Mouse (Mus musculus): ENCODE data around the gene Exoc3l. TPM values are rescaled to one million over a fixed set of nuclear protein-coding genes. Genes with fewer than 3 reads are reported as not detected.

The Exoc3l gene
- polyA plus RNA-seq, 1 experiment: 10.4 TPM

DNA sequence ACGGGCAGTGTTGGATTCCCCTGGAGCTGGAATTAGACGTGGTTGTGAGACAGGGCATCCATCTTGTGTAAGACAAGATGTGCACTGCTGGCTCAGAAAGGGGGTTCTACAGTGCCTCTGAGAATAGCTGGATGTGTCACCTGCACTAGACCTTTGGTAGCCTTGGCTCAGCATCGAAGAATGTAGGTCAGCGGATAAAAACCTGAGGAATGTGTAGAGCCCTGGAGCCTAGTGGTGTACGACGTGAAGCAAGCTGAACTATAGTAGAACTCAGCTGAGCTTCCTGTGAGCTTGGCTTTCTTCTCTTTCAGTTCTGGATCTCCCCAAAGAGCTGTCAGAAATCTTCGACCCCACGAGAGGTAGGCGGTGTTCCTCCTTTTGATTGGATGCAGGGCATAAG lies 8.0 kb upstream of the Exoc3l start:
- TF ChIP-seq CTCF (IDR thresholded peaks at IDR 0.05; ENCODE audit: control insufficient read depth, insufficient read depth, low read length) (no peak), POLR2A (IDR thresholded peaks at IDR 0.05; ENCODE audit: borderline replicate concordance, control insufficient read depth, low read depth, low read length) (no peak)
- Histone ChIP-seq H3K4me3 (replicated peaks; ENCODE audit: control insufficient read depth, low read depth, low read length) (no peak overlapping the region), H3K4me1 (ENCODE audit: control insufficient read depth, insufficient read depth, low read length) (no peaks in the 10 kb centered on the region; the same call in 1 of the 2 replicates), H3K27ac (ENCODE audit: control insufficient read depth, insufficient read depth, low read depth, low read length, poor library complexity) (no peak overlapping the region)
- WGBS: 84% methylated on average over 9 of the region's 9 CpGs

DNA sequence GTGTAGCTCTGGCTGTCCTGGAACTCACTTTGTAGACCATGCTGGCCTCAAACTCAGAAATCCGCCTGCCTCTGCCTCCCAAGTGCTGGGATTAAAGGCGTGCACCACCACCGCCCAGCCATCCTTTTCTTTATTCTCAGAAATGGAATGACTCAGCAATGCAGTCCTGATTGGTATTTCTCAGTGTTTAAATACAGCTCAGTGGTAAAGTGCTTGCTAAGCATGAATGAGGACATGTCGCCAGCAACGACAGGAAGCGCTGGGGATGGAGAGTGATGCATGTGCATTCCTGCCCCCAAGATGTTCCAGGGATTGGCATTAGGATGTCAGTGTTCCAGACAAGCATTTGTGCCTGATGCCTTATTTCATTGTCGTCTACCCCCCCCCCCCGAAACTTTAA lies 7.5 kb upstream of the Exoc3l start:
- 74% methylated on average over 8 of the region's 8 CpGs for WGBS
- Histone ChIP-seq H3K27ac (ENCODE audit: control insufficient read depth, insufficient read depth, low read depth, low read length, poor library complexity) (no peak overlapping the region), H3K4me3 (replicated peaks; ENCODE audit: control insufficient read depth, low read depth, low read length) (no peak overlapping the region), H3K4me1 (ENCODE audit: control insufficient read depth, insufficient read depth, low read length) (peaks cover 1% of the 10 kb centered on the region; the same call in 1 of the 2 replicates)
- no peak for TF ChIP-seq CTCF (IDR thresholded peaks at IDR 0.05; ENCODE audit: control insufficient read depth, insufficient read depth, low read length)
- no peak for TF ChIP-seq POLR2A (IDR thresholded peaks at IDR 0.05; ENCODE audit: borderline replicate concordance, control insufficient read depth, low read depth, low read length)

DNA sequence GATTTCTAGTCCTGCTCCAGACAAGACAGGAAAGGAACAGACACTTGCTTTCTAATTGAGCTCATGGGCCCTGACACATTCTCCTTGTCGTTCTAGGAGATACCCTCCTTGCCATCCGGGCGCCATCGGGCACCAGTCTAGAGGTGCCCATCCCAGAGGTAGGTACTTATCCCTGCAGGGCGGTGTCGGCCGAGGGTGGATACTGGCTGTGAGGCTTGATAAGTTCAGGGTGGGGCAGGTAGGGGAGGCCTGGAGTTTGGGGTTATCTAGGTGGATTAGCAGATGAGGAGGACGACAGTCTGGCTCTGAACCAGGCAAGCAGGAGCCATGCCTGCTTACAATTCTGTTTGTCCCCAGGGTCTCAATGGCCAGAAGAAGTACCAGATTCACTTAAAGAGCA lies 4.1 kb upstream of the Exoc3l start:
- TF ChIP-seq CTCF (IDR thresholded peaks at IDR 0.05; ENCODE audit: control insufficient read depth, insufficient read depth, low read length) (no peak), POLR2A (IDR thresholded peaks at IDR 0.05; ENCODE audit: borderline replicate concordance, control insufficient read depth, low read depth, low read length) (peak; percentile 84)
- 67% methylated on average over 8 of the region's 8 CpGs for WGBS
- Histone ChIP-seq H3K4me3 (replicated peaks; ENCODE audit: control insufficient read depth, low read depth, low read length) (peak overlapping the region; percentile 63), H3K27ac (ENCODE audit: control insufficient read depth, insufficient read depth, low read depth, low read length, poor library complexity) (peak overlapping the region; percentile 81), H3K4me1 (ENCODE audit: control insufficient read depth, insufficient read depth, low read length) (peaks cover 4% of the 10 kb centered on the region)

DNA sequence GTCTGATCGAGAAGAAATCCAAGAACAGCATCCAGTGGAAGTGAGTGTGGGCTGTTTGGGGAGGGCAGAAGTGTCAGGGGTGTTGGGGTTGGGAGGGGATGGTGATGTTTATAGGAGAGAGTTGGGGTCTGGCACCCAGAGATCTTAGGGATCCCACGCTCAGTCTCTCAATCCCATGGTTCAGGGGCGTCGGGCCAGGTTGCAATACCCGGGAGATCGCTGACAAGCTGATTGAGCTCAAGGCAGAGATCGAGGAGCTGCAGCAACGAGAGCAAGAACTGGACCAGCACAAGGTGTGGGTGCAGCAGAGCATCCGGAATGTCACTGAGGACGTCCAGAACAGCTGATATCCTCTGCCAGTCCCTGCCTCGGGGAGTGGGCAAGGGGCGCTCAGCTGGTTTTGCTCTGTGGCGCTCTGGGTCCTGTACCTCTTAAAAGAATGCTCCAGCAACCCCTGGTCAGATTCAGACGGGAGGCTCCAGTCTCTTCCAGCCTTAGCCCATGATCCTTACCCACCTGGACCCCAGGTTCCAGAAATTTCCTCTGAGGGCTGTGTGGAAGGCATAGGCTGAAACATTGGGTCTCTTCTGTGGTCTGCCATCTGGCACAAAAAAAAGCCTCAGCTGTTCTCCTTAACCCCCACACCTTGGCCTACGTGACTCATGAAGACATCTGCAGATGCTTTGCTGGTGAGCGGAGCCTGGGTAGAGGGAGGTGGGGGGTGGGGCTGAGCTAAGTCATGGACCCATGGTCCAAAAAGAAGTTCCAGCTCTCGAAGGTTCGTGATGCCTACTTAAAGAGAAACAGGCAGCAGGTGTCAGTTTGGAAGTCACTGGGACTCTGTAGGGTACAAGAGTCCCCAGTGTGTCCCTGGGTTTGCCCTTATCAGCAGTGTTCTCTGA lies 2.7 kb upstream of the Exoc3l start:
- peak overlapping the region; percentile 99 for H3K4me3 ChIP-seq (replicated peaks; ENCODE audit: control insufficient read depth, low read depth, low read length)
- peak overlapping the region; percentile 90 for H3K27ac ChIP-seq (ENCODE audit: control insufficient read depth, insufficient read depth, low read depth, low read length, poor library complexity)
- TF ChIP-seq POLR2A (IDR thresholded peaks at IDR 0.05; ENCODE audit: borderline replicate concordance, control insufficient read depth, low read depth, low read length) (no peak), CTCF (IDR thresholded peaks at IDR 0.05; ENCODE audit: control insufficient read depth, insufficient read depth, low read length) (no peak)
- H3K4me1 ChIP-seq (ENCODE audit: control insufficient read depth, insufficient read depth, low read length): peaks cover 4% of the 10 kb centered on the region
- WGBS: 46% methylated on average over 18 of the region's 18 CpGs

DNA sequence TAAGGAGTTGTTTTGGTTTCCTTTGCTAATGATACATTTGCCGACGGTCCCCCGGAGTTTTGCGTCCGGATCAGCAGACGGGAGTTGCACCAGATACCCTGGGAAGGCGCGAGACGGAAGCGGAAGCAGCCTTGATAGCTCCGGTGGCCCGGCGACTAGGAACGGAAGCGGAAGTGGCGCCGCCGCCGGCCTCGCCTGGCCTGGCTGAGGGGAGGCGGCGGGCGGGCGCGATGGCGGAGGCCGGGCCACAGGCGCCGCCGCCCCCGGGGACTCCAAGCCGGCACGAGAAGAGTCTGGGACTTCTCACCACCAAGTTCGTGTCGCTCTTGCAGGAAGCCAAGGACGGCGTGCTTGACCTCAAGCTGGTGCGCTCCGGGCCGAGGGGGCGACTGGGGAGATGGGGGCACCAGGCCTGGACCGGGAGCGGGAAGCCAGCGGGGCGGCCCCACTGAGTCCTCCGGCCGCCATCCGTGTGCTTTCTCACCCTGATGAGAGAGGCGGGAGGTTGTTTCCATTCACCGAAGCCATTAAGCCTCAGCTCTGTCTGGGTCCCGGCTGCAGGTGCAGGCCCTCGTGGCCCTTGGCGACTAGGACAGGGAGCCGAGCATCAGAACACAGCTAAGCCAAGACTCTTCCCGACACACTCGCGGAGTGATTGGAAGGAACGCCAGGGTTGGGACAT lies 1.8 kb upstream of the Exoc3l start, which contains the start of gene E2f4:
E2f4 (plus strand) TSS at position 153 of the 682 bp plus-strand sequence.
- peak within 1 kb of the TSS; percentile 99 for H3K4me3 ChIP-seq (replicated peaks; ENCODE audit: control insufficient read depth, low read depth, low read length)
- peak within 1 kb of the TSS; percentile 90 for H3K27ac ChIP-seq (ENCODE audit: control insufficient read depth, insufficient read depth, low read depth, low read length, poor library complexity)
- H3K4me1 ChIP-seq (ENCODE audit: control insufficient read depth, insufficient read depth, low read length): peaks cover 4% of the 10 kb centered on the region
- WGBS: under 1% methylated on average over 58 of the region's 58 CpGs
- TF ChIP-seq CTCF (IDR thresholded peaks at IDR 0.05; ENCODE audit: control insufficient read depth, insufficient read depth, low read length): no peak
- TF ChIP-seq POLR2A (IDR thresholded peaks at IDR 0.05; ENCODE audit: borderline replicate concordance, control insufficient read depth, low read depth, low read length): peak; percentile 89; the same call in 1 of the 2 replicates

DNA sequence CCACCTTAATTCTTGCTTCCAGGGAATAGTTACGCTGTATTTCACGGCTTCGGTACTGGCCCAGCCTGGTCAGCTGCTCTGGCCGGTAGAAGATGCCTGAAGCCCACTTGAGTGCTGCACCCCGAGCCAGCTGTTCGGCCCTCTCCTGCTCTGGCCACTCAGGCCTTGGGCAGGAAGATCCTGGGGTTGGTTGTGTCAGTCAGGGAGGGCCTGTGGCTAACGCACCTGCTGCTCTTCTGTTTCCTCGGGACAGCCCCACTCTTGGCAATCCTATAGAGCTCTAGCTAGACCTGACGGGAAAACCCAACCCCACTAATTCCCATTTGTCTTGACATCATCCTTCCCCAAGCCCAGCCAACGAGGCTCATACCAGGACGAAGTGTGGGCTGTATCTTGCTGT lies 645 bp downstream of the Exoc3l start:
- 66% methylated on average over 11 of the region's 11 CpGs for WGBS
- TF ChIP-seq POLR2A (IDR thresholded peaks at IDR 0.05; ENCODE audit: borderline replicate concordance, control insufficient read depth, low read depth, low read length) (no peak), CTCF (IDR thresholded peaks at IDR 0.05; ENCODE audit: control insufficient read depth, insufficient read depth, low read length) (no peak)
- H3K4me3 ChIP-seq (replicated peaks; ENCODE audit: control insufficient read depth, low read depth, low read length): no peak overlapping the region
- H3K27ac ChIP-seq (ENCODE audit: control insufficient read depth, insufficient read depth, low read depth, low read length, poor library complexity): no peak overlapping the region
- H3K4me1 ChIP-seq (ENCODE audit: control insufficient read depth, insufficient read depth, low read length): peaks cover 4% of the 10 kb centered on the region

DNA sequence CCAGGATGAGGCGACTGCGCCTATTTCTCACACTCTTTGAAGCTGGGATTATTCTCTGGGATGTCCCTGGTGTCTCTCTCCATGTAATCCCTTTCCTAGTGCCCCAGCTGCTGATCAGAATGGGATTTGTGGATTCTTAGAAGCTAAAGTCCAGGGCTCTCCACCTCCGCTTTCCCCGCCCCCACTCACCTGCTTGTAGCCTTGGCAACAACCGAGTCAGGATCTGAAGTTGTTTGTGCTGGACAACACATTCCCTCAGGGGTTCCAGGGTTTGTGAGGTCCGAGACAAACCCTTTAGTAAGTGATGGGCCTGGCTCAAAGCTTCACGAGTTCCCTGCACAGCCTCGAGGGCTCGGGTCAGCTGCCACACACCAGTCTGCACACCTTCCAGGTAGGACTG lies 1.1 kb downstream of the Exoc3l start:
- H3K27ac ChIP-seq (ENCODE audit: control insufficient read depth, insufficient read depth, low read depth, low read length, poor library complexity): no peak overlapping the region
- H3K4me1 ChIP-seq (ENCODE audit: control insufficient read depth, insufficient read depth, low read length): peaks cover 8% of the 10 kb centered on the region
- TF ChIP-seq CTCF (IDR thresholded peaks at IDR 0.05; ENCODE audit: control insufficient read depth, insufficient read depth, low read length) (no peak), POLR2A (IDR thresholded peaks at IDR 0.05; ENCODE audit: borderline replicate concordance, control insufficient read depth, low read depth, low read length) (no peak)
- WGBS: 87% methylated on average over 9 of the region's 9 CpGs
- H3K4me3 ChIP-seq (replicated peaks; ENCODE audit: control insufficient read depth, low read depth, low read length): no peak overlapping the region

DNA sequence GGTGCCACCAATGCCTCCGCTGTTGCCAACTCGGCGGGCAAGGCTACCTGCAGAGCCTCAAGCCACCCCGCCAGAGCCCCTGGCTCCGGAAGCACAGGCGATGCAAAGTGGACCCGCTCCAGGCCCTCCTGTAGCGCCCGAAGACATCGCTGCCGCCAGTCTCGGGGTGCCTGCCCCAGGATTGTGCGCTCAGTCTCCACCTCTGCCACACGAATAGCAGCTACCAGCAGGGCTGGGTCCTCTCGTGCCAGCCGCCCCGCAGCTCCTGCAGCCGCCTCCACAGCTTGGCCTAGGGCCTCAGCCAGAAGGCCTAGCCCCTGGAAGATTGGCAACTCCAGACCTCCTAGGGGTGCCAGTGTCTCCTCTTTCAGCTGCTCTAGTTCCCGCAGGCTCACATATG lies 2.5 kb downstream of the Exoc3l start:
- WGBS: 93% methylated on average over 19 of the region's 19 CpGs
- peaks cover 7% of the 10 kb centered on the region for H3K4me1 ChIP-seq (ENCODE audit: control insufficient read depth, insufficient read depth, low read length)

More for the DNA sequence above, 2.5 kb downstream of the Exoc3l start:
- Histone ChIP-seq H3K4me3 (replicated peaks; ENCODE audit: control insufficient read depth, low read depth, low read length) (no peak overlapping the region), H3K27ac (ENCODE audit: control insufficient read depth, insufficient read depth, low read depth, low read length, poor library complexity) (no peak overlapping the region)
- TF ChIP-seq CTCF (IDR thresholded peaks at IDR 0.05; ENCODE audit: control insufficient read depth, insufficient read depth, low read length) (no peak), POLR2A (IDR thresholded peaks at IDR 0.05; ENCODE audit: borderline replicate concordance, control insufficient read depth, low read depth, low read length) (no peak)

Measured in bone marrow, adult 2 months (tissue).